Mouse (Mus musculus) heart, postnatal 0 days (tissue): ENCODE results near the gene Suox.

Experiments
- CTCF ChIP-seq: IDR thresholded peaks from 2 replicates; pipeline ENCODE4 v1.5.1; 2016; ENCODE audit warnings: antibody characterized with exemption, control low read depth, low read depth
- EP300 ChIP-seq: IDR thresholded peaks from 2 replicates; pipeline ENCODE4 v1.6.1; 2016; ENCODE audit warnings: antibody characterized with exemption, low read depth

GRCm38 (mm10) chr10:128699611-128700010 is 25.7 kb upstream of the Suox start:
- TF ChIP-seq CTCF: no peak
- no peak for TF ChIP-seq EP300
